Mouse (Mus musculus) testis, adult 2 months (tissue): ENCODE measurements around the gene Anapc11. TPM values are rescaled to one million over a fixed set of nuclear protein-coding genes. Genes with fewer than 3 reads are reported as not detected.
A peak's percentile ranks its signal among the peaks of the same experiment; 100 is the strongest.

Experiments
- H3K27ac ChIP-seq: fragments of 200-500 bp; 2 replicates; pipeline ENCODE4 v1.5.1; 2012; ENCODE audit warnings: low read depth, low read length; ENCODE audit not compliant: control insufficient read depth, insufficient read depth
- H3K27me3 ChIP-seq: fragments of 200-500 bp; 2 replicates; pipeline ENCODE4 v1.6.1; 2012; ENCODE audit warnings: mild to moderate bottlenecking, low read length, moderate library complexity; ENCODE audit not compliant: control insufficient read depth, insufficient read depth
- H3K36me3 ChIP-seq: fragments of 200-500 bp; 2 replicates; pipeline ENCODE4 v1.6.1; 2012; ENCODE audit warnings: mild to moderate bottlenecking, low read length; ENCODE audit not compliant: control insufficient read depth, insufficient read depth
- H3K4me1 ChIP-seq: fragments of 200-500 bp; 2 replicates; pipeline ENCODE4 v1.6.1; 2012; ENCODE audit warnings: low read length; ENCODE audit not compliant: control insufficient read depth, insufficient read depth
- H3K4me3 ChIP-seq: fragments of 200-500 bp; 2 replicates; pipeline ENCODE4 v1.5.1; 2012; ENCODE audit warnings: low read depth, mild to moderate bottlenecking, low read length, moderate library complexity, mixed read lengths; ENCODE audit not compliant: control insufficient read depth
- CTCF ChIP-seq: fragments of 200-500 bp; IDR thresholded peaks from 2 replicates; pipeline ENCODE4 v1.5.1; 2012; ENCODE audit warnings: low read depth, mild to moderate bottlenecking, inconsistent platforms, low read length, moderate library complexity; ENCODE audit not compliant: control insufficient read depth, insufficient read depth, insufficient replicate concordance
- POLR2A ChIP-seq: fragments of 200-500 bp; IDR thresholded peaks from 2 replicates; pipeline ENCODE4 v1.6.1; 2012; ENCODE audit warnings: low read depth, mild to moderate bottlenecking, inconsistent platforms, low read length, moderate library complexity; ENCODE audit not compliant: control insufficient read depth
- polyA plus RNA-seq: library from polyadenylated mRNA; depleted of rRNA; stranded (reverse); fragments of >200 nt; gene quantifications from 2 replicates; pipeline ENCODE4 v1.2.3, GENCODE M21; 2012

Anapc11 gene
- polyA plus RNA-seq, 1 experiment: 178 TPM

DNA sequence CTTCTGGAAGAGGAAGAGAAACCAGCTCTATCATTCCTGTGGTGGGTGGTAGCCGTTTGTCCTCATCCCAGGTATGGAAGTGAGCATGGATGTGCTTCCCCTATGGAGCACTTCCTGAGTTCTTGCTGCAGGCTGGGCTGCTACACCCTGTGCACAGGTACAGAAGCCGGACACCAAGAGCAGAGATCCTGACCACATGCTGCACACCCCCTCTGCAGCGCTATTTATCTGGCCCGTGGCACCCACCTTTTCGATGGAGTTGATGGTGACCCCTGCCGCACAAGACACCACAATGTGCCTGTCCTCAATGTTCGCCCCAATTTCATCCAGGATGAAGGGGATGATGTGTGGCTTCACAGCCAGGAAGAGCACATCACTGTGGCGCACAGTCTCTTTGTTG lies 43.6 kb downstream of the Anapc11 start:
- peaks cover 8% of the 10 kb centered on the region for H3K4me1 ChIP-seq
- TF ChIP-seq POLR2A (no peak), CTCF (no peak)

DNA sequence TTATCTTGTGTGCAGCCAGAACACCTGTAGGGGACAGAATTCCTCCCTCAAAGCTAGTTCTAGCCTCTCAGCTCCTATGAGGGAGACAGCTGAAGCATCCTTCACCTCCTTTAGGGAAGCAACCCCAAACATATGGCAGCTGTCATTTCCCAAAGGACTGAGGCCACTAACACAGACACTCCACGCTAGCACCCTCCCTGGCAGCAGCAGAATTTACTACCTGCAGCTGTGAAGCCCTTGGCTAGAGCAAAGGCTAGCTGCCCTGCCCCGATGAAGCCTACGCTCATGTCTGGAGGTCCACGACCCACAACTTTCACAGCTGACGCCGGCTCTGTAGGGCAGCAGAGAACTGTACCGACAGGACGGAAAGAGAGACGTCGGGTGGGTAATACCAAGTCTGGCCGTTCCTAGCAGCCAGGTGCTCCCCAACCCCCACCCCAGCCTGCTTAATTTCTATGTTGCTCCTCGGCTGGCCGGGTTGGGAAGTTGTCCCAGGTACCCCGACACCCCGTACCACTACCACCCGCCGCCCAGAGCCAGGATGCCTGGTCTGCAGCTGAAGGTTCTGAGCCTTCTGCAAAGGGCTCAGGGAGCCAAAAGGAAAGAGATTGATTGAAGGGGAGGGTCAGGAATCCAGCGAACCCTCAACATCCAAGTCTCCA lies 44.8 kb downstream of the Anapc11 start:
- Histone ChIP-seq H3K27me3 (no peaks in the 10 kb centered on the region), H3K27ac (no peak overlapping the region), H3K4me3 (peak overlapping the region; percentile 54), H3K36me3 (no peaks in the 10 kb centered on the region), H3K4me1 (peaks cover 14% of the 10 kb centered on the region)
- TF ChIP-seq CTCF (no peak), POLR2A (no peak)

More for the DNA sequence above, 43.6 kb downstream of the Anapc11 start:
- H3K4me3 ChIP-seq: no peak overlapping the region
- H3K36me3 ChIP-seq: no peaks in the 10 kb centered on the region
- H3K27me3 ChIP-seq: no peaks in the 10 kb centered on the region
- no peak overlapping the region for H3K27ac ChIP-seq

DNA sequence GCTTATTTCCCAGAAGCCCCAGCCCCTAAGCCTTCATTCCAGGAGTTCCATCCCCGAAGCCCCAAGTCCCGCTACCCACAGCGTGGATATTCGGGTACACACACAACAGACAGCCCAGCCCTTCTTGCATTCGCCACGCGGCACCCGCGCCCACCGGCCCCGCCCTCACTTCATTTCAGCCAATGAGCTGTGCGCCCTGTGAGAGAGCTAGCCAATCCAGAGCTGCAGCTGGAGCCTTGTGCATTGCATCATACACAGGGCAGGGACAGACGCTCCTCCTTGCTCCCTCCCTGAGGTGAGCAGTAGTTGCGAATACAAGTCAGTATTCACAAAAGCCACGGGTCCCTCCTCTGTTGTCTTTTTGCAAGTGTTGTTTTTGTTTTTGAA lies 45.4 kb downstream of the Anapc11 start, which contains the start of gene Pycr1:
Gene Pycr1, minus strand, starts transcription at position 169 of the 387 bp plus-strand sequence.
- no peaks in the 10 kb centered on the region for H3K36me3 ChIP-seq
- peaks cover 17% of the 10 kb centered on the region for H3K4me1 ChIP-seq
- H3K27me3 ChIP-seq: 0 out of 2 replicates have a peak, but pooled peaks cover 2% of the 10 kb centered on the region
- H3K27ac ChIP-seq: no peak within 1 kb of the TSS
- peak within 1 kb of the TSS; percentile 54 for H3K4me3 ChIP-seq
- TF ChIP-seq POLR2A (no peak), CTCF (no peak)

DNA sequence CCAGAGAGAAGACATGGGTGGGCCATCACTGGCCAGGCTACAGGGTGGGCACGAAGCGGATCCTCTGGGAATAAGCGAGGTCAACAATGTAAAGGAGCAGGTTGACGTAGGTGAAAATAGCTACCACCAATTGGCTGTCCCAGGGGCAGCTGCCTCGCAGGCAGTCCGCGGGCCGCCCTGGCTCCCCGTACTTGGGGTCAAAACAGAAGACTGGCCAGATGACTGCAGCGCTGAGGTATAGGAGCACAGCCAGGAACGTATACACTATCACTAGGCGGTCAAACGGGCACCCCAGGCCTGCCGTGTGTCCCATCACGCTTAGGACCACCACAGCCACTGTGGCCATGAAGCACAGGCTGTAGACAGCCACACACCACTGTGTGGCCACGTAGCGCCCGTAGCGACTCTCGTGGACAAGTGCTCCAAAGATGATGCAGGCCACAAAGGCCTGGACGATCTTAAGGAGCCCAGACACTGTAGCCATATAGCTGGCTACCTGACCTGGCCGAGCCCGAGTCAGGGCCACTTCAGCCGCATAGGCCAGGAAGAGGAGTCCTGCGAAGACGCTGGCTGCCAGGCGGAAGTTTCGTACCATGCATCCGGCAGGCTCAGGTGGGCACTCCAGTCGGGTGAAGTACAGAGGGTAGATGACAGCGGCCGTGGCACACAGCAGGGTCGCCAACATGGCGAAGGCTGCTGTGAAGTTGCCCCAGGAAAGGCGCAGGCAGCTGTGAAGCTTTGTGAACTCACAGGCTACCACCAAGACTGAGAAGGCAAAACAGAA lies 49.0 kb downstream of the Anapc11 start:
- TF ChIP-seq CTCF (no peak), POLR2A (no peak)
- H3K27ac ChIP-seq: no peak overlapping the region
- 0 out of 2 replicates have a peak, but pooled peaks cover 2% of the 10 kb centered on the region for H3K27me3 ChIP-seq
- no peaks in the 10 kb centered on the region for H3K36me3 ChIP-seq
- peaks cover 17% of the 10 kb centered on the region for H3K4me1 ChIP-seq
- H3K4me3 ChIP-seq: peak overlapping the region; percentile 46

DNA sequence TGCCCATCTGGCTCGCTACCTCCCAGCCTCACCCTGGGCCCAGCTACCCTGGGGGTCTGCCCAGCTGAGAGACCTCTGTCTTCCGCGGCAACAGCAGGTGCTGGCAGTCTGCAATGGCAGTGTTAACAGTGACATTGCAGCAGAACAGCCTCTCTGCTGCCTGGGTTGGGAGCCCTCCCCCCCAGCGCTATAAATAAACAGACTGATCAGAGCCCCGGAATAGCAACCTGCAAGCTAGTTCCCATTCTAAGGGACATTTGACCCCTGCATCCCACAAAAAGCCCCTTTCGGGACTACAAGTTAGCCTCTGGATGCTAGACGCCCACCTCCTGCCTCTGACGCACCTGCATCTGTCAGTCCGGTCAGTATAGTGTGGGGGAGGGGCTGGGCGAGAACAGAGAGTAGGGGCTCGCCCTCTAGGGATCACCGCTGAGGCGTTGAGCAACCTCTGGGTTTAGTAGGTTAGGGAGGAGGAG lies 49.8 kb downstream of the Anapc11 start, which contains the start of gene Myadml2:
Gene Myadml2, minus strand, starts transcription at position 158 of the 476 bp plus-strand sequence.
- Histone ChIP-seq H3K36me3 (no peaks in the 10 kb centered on the region), H3K4me1 (peaks cover 14% of the 10 kb centered on the region), H3K4me3 (peak within 1 kb of the TSS; percentile 46), H3K27ac (no peak within 1 kb of the TSS), H3K27me3 (0 out of 2 replicates have a peak, but pooled peaks cover 2% of the 10 kb centered on the region)
- TF ChIP-seq CTCF: no peak
- no peak for TF ChIP-seq POLR2A

DNA sequence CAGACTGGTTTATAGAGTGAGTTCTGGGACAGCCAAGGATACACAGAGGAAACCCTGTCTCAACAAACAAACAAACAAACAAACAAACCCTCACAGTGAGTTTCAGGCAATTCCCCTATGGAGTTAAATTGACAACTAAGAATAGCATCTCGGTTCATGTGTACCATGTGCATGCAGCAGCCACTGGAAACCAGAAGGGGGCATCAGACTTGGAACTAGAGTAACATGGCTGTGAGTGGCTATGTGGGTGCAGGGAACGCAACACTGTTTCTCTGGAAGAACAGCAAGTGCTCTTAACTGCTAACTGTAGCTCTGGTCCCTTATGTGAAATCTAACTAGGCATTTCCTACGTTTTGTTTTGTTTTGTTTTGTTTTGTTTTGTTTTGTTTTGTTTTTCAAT lies 53.7 kb downstream of the Anapc11 start:
- Histone ChIP-seq H3K4me1 (peaks cover 8% of the 10 kb centered on the region), H3K27me3 (0 out of 2 replicates have a peak, but pooled peaks cover 2% of the 10 kb centered on the region), H3K36me3 (no peaks in the 10 kb centered on the region), H3K4me3 (no peak overlapping the region), H3K27ac (no peak overlapping the region)
- TF ChIP-seq CTCF: no peak
- TF ChIP-seq POLR2A: no peak

DNA sequence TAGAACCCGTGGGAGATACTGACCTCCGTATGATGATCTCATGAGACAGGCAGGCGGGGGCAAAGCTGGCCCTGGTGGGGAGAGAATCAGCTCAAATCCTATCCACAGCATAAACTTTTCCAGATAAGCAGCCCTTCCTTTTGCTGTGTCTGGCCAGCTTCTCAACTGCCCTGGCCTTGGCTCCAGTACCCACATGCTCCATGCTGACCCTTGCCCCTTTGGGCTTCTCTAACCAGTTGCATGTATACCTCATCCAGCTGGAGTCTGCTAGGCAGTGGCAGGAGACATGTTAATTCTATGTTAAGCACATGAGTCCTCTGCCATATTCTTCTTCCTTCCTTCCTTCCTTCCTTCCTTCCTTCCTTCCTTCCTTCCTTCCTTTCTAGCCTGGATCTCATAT lies 56.5 kb downstream of the Anapc11 start:
- Histone ChIP-seq H3K36me3 (no peaks in the 10 kb centered on the region), H3K4me3 (no peak overlapping the region), H3K4me1 (peaks cover 6% of the 10 kb centered on the region), H3K27ac (no peak overlapping the region), H3K27me3 (no peaks in the 10 kb centered on the region)
- no peak for TF ChIP-seq CTCF
- no peak for TF ChIP-seq POLR2A
